Mouse (Mus musculus): ENCODE data around the gene Gsto2. TPM values are rescaled to one million over a fixed set of nuclear protein-coding genes. Genes with fewer than 3 reads are reported as not detected.

The Gsto2 gene
- polyA plus RNA-seq, 1 experiment from 2014 or later: 2.0 TPM

DNA sequence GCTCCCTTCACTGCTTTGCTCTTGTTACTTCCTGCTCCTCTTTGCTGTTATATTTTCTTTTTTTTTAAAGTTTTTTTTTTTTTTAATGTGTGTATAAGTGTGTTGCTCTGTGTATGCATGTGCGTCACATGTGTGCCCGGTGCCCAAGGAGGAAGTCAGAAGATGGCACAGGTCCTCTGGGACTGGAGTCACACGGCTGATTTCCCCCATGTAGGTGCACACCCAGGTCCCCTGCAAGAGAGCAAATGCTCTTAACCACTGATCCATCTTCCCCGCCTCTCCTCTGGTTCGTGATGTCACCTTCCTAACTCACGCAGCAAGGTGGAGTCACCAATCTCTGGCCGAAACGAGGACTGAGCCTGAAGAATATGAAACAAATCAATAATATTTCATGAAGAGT, 22.7 kb downstream of the Gsto2 start:
- in situ Hi-C loops (cut with MboI; ENCODE audit: low pct_unique_long_range_greater_than_20kb): no loop called here
- ChIA-PET CTCF (no interaction called here), POLR2A (no interaction called here)
- no peaks in the 10 kb centered on the region for H3K27me3 ChIP-seq
- no peak for ATAC-seq
- no peak for TF ChIP-seq CTCF (IDR thresholded peaks at IDR 0.05)
- DNase-seq (ENCODE audit: low read depth, low spot score): no peak

DNA sequence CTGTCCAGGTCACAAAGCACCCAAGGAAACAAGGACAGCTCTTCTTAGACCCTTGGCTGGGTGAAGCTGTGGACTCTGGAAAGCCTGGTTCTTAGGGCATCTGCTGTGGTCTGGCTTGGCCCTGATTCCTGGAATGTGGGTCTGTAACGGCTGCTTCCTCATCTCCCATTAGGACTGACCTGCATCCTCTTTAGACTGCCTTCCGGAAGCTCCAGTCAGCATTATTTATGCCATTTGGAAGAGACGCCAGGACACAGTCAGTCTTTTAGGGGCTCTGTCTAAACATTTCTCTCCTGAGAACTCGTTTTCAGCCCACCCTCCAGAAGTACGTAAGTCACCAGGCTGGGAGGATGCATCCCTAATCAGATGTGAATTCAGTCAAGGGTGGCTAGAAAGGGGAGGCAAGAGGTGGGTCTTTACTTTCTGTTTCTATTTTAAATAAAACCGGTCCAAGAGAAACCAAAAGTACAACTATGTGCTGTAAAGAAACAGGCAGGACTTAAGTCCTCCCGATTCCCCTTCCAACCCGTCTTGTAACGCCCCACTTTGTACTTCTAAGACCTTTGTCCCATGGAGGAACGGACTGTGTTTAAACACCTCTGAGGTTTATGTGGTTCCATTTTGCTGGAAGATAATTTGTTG, 25.3 kb downstream of the Gsto2 start:
- in situ Hi-C loops (cut with MboI; ENCODE audit: low pct_unique_long_range_greater_than_20kb): no loop called here
- no peak for DNase-seq (ENCODE audit: low read depth, low spot score)
- no peaks in the 10 kb centered on the region for H3K27me3 ChIP-seq
- ChIA-PET POLR2A (interaction anchor here (0.6 kb wide), 1 partner anchor 40 kb away, joined by 3 read pairs; no protein-coding TSS in a partner anchor), CTCF (interaction anchor here (1.2 to 2.0 kb wide), 4 partner anchors 8 to 60 kb away, joined by 4 to 15 read pairs (median 9); partner anchors contain the start of genes Cfap43 and Itprip)
- no peak for TF ChIP-seq CTCF (IDR thresholded peaks at IDR 0.05)
- peak; percentile 15 for ATAC-seq

DNA sequence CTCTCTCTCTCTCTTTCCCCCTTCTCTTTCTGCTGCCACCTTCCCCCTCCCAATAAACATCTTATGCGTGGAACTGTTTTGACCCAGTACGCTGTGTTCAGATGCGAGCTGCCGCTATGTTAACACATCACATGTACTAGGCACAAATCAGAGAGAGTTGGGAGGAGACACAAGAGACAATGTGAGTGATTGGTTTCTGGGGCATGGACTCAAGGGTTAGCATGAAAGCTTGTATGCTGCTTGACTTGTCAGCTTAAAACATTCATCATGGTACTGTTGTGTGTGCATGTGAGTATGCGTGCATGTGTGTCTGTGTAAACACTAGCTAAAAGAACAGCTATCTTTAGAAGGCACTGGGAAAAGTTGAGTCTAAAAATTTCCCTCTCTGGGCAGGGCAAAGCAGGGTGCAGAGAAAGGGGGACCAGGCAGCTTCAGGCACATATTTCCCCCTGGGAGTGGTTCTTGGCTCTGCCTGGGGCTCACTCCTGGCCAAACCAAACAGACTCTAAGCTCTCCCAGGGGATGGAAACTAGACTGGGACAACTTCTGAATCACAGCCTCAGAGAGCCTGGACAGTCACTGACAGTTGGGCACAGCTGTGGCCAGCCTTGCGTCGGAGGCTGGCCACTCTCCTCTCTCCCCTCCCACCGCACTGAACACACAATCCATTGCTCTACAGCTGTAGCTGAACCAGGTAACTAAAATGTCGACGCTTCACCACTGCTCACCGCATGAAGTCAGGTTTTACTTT, 26.4 kb downstream of the Gsto2 start:
- ATAC-seq (peak; percentile 80), DNase-seq (ENCODE audit: low read depth, low spot score) (peak; percentile 41)
- no peak for TF ChIP-seq CTCF (IDR thresholded peaks at IDR 0.05)
- ChIA-PET CTCF (interaction anchor here (1.0 to 1.9 kb wide), 3 partner anchors 9 to 27 kb away, joined by 4 to 15 read pairs (median 8); partner anchors contain the start of genes Cfap43 and Itprip), POLR2A (interaction anchor here (0.6 kb wide), 1 partner anchor 39 kb away, joined by 3 read pairs; no protein-coding TSS in a partner anchor)
- no peaks in the 10 kb centered on the region for H3K27me3 ChIP-seq
- in situ Hi-C loops (cut with MboI; ENCODE audit: low pct_unique_long_range_greater_than_20kb): no loop called here

DNA sequence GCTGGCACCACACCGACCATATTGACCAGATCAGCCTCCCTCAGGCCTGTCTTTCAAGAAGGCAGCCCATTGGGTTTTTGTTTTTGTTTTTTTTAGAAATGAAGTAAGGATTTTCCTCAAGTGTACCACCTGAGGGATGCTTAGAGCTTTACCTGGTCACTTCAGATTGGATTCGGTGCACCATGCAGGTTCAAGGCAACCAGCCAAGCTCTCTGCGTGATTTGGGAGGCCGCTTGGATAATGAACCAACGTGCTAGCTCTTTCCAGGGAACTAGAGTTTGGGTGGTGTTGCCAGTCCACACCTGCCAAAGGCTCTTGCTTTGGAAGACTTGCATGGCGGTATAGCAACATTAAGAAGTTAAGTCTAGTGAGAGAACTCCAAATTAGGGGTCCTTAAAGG, 27.8 kb downstream of the Gsto2 start:
- TF ChIP-seq CTCF (IDR thresholded peaks at IDR 0.05): no peak
- no peak for DNase-seq (ENCODE audit: low read depth, low spot score)
- ATAC-seq: no peak
- in situ Hi-C loops (cut with MboI; ENCODE audit: low pct_unique_long_range_greater_than_20kb): no loop called here
- POLR2A ChIA-PET: interaction anchor here (0.5 kb wide), 1 partner anchor 8 kb away, joined by 6 read pairs; no protein-coding TSS in a partner anchor
- no peaks in the 10 kb centered on the region for H3K27me3 ChIP-seq
- CTCF ChIA-PET: interaction anchor here (1.2 to 1.8 kb wide), 3 partner anchors 10 to 30 kb away, joined by 3 to 8 read pairs (median 7); no protein-coding TSS in a partner anchor

DNA sequence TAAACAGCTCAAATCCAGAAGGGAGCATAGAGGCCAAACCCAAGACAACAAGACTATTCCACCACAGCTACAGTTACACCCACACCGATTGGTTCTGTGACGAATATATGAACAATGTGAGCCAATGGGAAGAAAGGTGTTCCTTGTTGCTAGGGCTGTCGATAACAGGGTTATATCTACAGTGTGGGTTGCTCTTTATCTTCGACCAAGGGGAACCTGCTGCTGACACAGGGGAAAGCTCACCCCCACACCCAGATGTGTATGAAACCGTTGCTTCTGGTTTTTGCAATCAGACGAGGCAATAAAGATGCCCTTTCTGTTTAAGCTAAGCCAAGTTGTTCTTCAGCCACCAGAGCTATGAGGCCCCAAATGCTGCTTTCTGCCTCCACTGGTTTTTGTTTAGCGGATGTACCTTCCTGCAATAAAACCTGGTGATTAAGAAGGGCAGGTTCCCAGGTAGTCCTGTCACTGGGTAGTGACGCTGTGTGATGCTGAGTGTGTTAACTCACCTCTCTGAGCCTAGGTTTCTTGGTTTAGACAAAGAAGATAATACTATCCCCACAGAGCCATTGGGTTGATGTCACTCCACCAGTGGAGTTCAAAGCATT, 33.2 kb downstream of the Gsto2 start:
- ChIA-PET POLR2A (interaction anchor here (1.1 kb wide), 1 partner anchor 19 kb away, joined by 3 read pairs; no protein-coding TSS in a partner anchor), CTCF (interaction anchor here (1.2 to 2.7 kb wide), 5 partner anchors 13 to 32 kb away, joined by 3 to 14 read pairs (median 4); no protein-coding TSS in a partner anchor)
- no peak for ATAC-seq
- no peak for TF ChIP-seq CTCF (IDR thresholded peaks at IDR 0.05)
- no peaks in the 10 kb centered on the region for H3K27me3 ChIP-seq
- DNase-seq (ENCODE audit: low read depth, low spot score): no peak
- in situ Hi-C loops (cut with MboI; ENCODE audit: low pct_unique_long_range_greater_than_20kb): no loop called here

DNA sequence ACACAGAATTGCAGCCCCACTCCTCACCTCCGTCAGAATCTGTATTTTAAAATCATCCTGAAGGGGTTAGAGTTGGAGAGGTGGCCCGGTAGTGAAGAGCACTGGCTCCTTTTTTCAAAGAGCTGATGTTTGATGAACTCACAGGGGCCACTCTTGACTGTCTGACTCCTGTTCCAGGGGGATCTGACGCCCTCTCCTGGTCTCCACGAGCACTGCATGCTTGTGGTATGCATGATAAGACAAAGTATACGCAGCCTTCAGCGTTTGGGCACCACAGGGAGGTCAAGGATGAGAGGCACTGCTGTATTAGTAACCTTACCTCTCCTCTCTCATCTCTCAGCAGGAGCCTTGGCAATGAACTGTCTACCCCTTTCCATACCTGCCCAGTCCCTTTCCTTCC, 34.7 kb downstream of the Gsto2 start:
- TF ChIP-seq CTCF (IDR thresholded peaks at IDR 0.05): no peak
- ATAC-seq (no peak), DNase-seq (ENCODE audit: low read depth, low spot score) (no peak)
- ChIA-PET POLR2A (interaction anchor here (0.7 kb wide), 2 partner anchors 24 to 148 kb away, joined by 3 read pairs; no protein-coding TSS in a partner anchor), CTCF (interaction anchor here (1.6 to 2.7 kb wide), 2 partner anchors 17 to 30 kb away, joined by 3 to 14 read pairs; no protein-coding TSS in a partner anchor)
- in situ Hi-C loops (cut with MboI; ENCODE audit: low pct_unique_long_range_greater_than_20kb): no loop called here
- H3K27me3 ChIP-seq: no peaks in the 10 kb centered on the region

DNA sequence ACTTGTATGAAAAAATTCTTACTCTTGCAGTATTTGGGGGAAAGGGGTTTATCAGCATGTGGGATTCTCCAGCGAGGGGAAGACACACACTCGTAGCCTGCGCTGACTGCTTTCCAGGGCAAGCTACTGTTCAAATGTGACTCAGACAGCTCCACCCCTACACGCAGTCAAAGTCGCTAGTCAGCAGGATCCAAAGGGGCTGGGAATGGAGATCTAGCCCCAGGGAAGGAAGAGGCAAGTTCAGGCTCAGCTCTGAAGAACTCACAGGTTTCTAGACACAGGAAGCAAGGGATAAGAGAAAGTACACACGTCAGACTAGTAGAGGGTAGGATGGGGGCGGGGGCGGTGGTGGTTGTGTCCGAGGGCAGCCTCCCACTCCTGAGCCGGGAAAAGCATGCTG, 35.2 kb downstream of the Gsto2 start:
- TF ChIP-seq CTCF (IDR thresholded peaks at IDR 0.05): no peak
- no peak for ATAC-seq
- no peak for DNase-seq (ENCODE audit: low read depth, low spot score)
- no peaks in the 10 kb centered on the region for H3K27me3 ChIP-seq
- in situ Hi-C loops (cut with MboI; ENCODE audit: low pct_unique_long_range_greater_than_20kb): no loop called here
- ChIA-PET CTCF (interaction anchor here (1.6 to 2.7 kb wide), 2 partner anchors 18 to 30 kb away, joined by 3 to 14 read pairs; no protein-coding TSS in a partner anchor), POLR2A (interaction anchor here (0.7 to 0.8 kb wide), 2 partner anchors 11 to 148 kb away, joined by 3 read pairs; no protein-coding TSS in a partner anchor)

DNA sequence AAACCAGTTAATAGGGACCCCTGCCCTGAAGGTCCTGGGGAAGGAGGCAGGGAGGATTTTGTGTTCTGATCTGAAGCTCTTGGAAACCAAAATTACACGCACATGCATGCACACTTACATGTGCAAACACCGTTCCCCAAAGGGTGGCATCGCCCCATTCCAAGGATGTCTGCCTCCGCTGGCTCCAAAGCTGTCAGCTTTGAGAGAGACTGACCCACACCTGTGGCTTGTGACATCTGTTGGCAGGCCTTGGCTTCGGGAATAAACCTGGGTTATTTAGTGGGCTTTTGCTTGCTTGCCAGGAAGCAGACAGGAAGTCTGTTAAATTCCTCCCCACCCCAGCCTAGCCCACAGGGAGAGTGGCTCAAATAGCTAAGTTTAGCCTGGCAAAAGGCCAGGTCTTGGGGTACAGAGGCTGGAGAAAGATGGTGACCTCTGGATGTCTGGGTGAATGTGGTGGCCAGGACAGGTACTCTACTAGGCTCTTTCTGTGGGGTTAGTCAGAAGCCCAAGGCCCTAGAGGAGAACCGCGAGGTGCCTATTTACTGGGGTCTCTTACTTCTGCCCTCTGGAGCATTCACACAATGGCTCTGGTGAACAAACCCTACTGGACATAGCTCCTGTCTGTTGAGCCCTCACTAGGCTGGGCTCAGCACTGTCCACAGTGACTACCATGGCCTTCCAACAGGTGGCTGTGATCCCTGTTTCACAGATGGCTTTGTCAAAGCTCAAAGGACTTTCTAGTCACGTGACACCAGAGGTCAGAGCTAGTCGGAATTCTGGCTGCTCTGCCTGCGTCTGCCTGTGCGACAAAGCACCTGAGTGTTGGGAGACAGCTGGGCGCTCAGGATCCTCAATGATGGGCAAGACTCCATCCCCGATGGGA, 37.2 kb downstream of the Gsto2 start:
- ChIA-PET POLR2A (interaction anchor here (1.3 kb wide), 1 partner anchor 9 kb away, joined by 4 read pairs; no protein-coding TSS in a partner anchor), CTCF (interaction anchor here (1.2 to 2.1 kb wide), 7 partner anchors 9 to 27 kb away, joined by 3 to 9 read pairs (median 4); partner anchors contain the start of genes Cfap43 and Itprip)
- H3K27me3 ChIP-seq: no peaks in the 10 kb centered on the region
- ATAC-seq (peak; percentile 70), DNase-seq (ENCODE audit: low read depth, low spot score) (peak; percentile 51)
- in situ Hi-C loops (cut with MboI; ENCODE audit: low pct_unique_long_range_greater_than_20kb): no loop called here
- no peak for TF ChIP-seq CTCF (IDR thresholded peaks at IDR 0.05)

DNA sequence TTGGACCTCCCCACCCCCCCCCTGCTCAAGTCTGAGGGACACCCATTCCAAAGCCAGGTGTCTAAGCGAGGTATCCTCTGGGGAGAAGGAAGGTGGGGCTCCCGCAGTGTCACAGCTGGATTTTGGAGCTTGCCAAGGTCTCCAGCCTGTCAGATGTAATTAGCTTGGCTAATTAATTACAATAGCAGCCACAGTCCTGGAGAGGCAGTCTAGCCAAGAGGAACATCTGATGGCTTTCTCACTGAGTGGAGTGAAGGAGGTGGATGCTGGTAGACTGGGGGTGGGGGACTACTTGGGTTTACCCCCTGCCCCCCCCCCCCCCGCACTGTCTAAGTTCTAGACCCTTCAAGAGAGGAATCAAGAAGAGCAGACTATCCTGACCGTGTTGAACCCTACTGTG, 38.3 kb downstream of the Gsto2 start:
- TF ChIP-seq CTCF (IDR thresholded peaks at IDR 0.05): no peak
- DNase-seq (ENCODE audit: low read depth, low spot score) (no peak), ATAC-seq (no peak)
- ChIA-PET POLR2A (interaction anchor here (1.3 kb wide), 1 partner anchor 10 kb away, joined by 4 read pairs; no protein-coding TSS in a partner anchor), CTCF (interaction anchor here (1.4 to 2.1 kb wide), 3 partner anchors 10 to 15 kb away, joined by 4 to 7 read pairs (median 6); partner anchors contain the start of genes Cfap43 and Itprip)
- no peaks in the 10 kb centered on the region for H3K27me3 ChIP-seq
- in situ Hi-C loops (cut with MboI; ENCODE audit: low pct_unique_long_range_greater_than_20kb): no loop called here
